Mouse (Mus musculus) small intestine, adult 2 months (tissue): ENCODE measurements around the gene Atg9b. TPM values are rescaled to one million over a fixed set of nuclear protein-coding genes. Genes with fewer than 3 reads are reported as not detected.

ENCODE experiments used
- H3K27ac ChIP-seq: fragments of 200-500 bp; 2 replicates; pipeline ENCODE4 v1.5.1; 2012; ENCODE audit warnings: low read depth, low read length, control low read depth, inconsistent platforms; ENCODE audit not compliant: insufficient read depth
- H3K27me3 ChIP-seq: fragments of 200-500 bp; 2 replicates; pipeline ENCODE4 v1.6.1; 2012; ENCODE audit warnings: mild to moderate bottlenecking, moderate library complexity, low read length, inconsistent platforms; ENCODE audit not compliant: control insufficient read depth, insufficient read depth
- H3K36me3 ChIP-seq: fragments of 200-500 bp; 2 replicates; pipeline ENCODE4 v1.6.1; 2012; ENCODE audit warnings: mild to moderate bottlenecking, low read length, control low read depth, inconsistent platforms; ENCODE audit not compliant: control insufficient read depth, insufficient read depth
- H3K4me1 ChIP-seq: fragments of 200-500 bp; 2 replicates; pipeline ENCODE4 v1.6.1; 2012; ENCODE audit warnings: low read length, inconsistent platforms, mixed read lengths; ENCODE audit not compliant: control insufficient read depth, insufficient read depth, insufficient read length
- H3K4me3 ChIP-seq: fragments of 200-500 bp; 2 replicates; pipeline ENCODE4 v1.5.1; 2012; ENCODE audit warnings: low read depth, mild to moderate bottlenecking, control low read depth, inconsistent platforms, low read length, moderate library complexity
- CTCF ChIP-seq: fragments of 200-500 bp; IDR thresholded peaks from 2 replicates; pipeline ENCODE4 v1.5.1; 2012; ENCODE audit warnings: low read depth, mild to moderate bottlenecking, control low read depth, inconsistent platforms, low read length, moderate library complexity, mixed read lengths; ENCODE audit not compliant: insufficient replicate concordance, insufficient read length; ENCODE audit errors: extremely low read depth
- POLR2A ChIP-seq: fragments of 200-500 bp; IDR thresholded peaks from 2 replicates; pipeline ENCODE4 v1.6.1; 2012; ENCODE audit warnings: low read depth, mild to moderate bottlenecking, control low read depth, inconsistent platforms, low read length, moderate library complexity
- WGBS: fragments of 180-500 bp; shearing (Covaris S2); methylation state at CpG from one replicate; pipeline ENCODE4 v1.1.7; 2018; 5-methylcytosine and 5-hydroxymethylcytosine counted together
- polyA plus RNA-seq: library from polyadenylated mRNA; depleted of rRNA; stranded (reverse); fragments of >200 nt; gene quantifications from 2 replicates; pipeline ENCODE4 v1.2.3, GENCODE M21; 2012

Gene Atg9b
- polyA plus RNA-seq, 1 experiment: 0.43 TPM

- Histone ChIP-seq H3K4me1 (peaks cover 25% of the 10 kb centered on the region), H3K27me3 (peaks cover 14% of the 10 kb centered on the region; the same call in 1 of the 2 replicates), H3K36me3 (no peaks in the 10 kb centered on the region), H3K4me3 (no peak overlapping the region), H3K27ac (no peak overlapping the region)
- 85% methylated on average over 10 of the region's 10 CpGs for WGBS
- TF ChIP-seq POLR2A: no peak
- TF ChIP-seq CTCF: no peak
Observed at GRCm38 (mm10) chr5:24385887-24386550, 5.9 kb downstream of the Atg9b start.

- peaks cover 25% of the 10 kb centered on the region for H3K4me1 ChIP-seq
- no peak overlapping the region for H3K4me3 ChIP-seq
- no peak overlapping the region for H3K27ac ChIP-seq
- WGBS: 93% methylated on average over 5 of the region's 5 CpGs
- no peaks in the 10 kb centered on the region for H3K36me3 ChIP-seq
- TF ChIP-seq POLR2A (no peak), CTCF (no peak)
- peaks cover 14% of the 10 kb centered on the region; the same call in 1 of the 2 replicates for H3K27me3 ChIP-seq
Observed at GRCm38 (mm10) chr5:24385374-24385773, 6.6 kb downstream of the Atg9b start.

- TF ChIP-seq POLR2A (no peak), CTCF (no peak)
- WGBS: 61% methylated on average over 6 of the region's 6 CpGs
Observed at GRCm38 (mm10) chr5:24384407-24384806, 7.5 kb downstream of the Atg9b start.

GRCm38 (mm10) chr5:24383026-24383859 is 8.7 kb downstream of the Atg9b start:
- no peak overlapping the region for H3K27ac ChIP-seq
- 3% methylated on average over 34 of the region's 34 CpGs for WGBS
- H3K27me3 ChIP-seq: peaks cover 12% of the 10 kb centered on the region; the same call in 1 of the 2 replicates
- peak overlapping the region; percentile 59 for H3K4me3 ChIP-seq
- TF ChIP-seq CTCF: peak; percentile 52; the same call in 1 of the 2 replicates
- no peak for TF ChIP-seq POLR2A
- peaks cover 20% of the 10 kb centered on the region for H3K4me1 ChIP-seq
- no peaks in the 10 kb centered on the region for H3K36me3 ChIP-seq

More at GRCm38 (mm10) chr5:24384407-24384806, 7.5 kb downstream of the Atg9b start:
- no peak overlapping the region for H3K27ac ChIP-seq
- no peak overlapping the region for H3K4me3 ChIP-seq
- H3K4me1 ChIP-seq: peaks cover 24% of the 10 kb centered on the region
- peaks cover 14% of the 10 kb centered on the region; the same call in 1 of the 2 replicates for H3K27me3 ChIP-seq
- H3K36me3 ChIP-seq: no peaks in the 10 kb centered on the region

DNA sequence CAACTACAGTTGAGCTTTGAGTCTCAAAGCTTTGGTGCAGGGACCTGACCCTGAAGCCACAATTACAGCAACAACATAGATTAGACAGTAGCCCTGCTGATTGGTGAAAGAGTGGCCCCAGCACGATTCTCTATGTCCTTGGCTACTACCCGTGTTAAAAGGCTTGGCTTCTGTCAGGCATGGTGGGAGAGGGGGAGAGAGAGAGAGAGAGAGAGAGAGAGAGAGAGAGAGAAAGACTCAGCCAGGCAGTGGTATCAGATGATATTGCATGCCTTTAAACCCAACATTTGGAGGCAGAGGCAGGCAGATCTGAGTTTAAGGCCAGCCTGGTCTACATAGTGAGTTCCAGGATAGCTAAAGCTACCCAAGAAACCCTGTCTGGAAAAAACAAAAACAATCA is 10.0 kb downstream of the Atg9b start:
- H3K27ac ChIP-seq: no peak overlapping the region
- TF ChIP-seq CTCF: no peak
- no peak for TF ChIP-seq POLR2A
- 49% methylated on average over 2 of the region's 2 CpGs for WGBS

DNA sequence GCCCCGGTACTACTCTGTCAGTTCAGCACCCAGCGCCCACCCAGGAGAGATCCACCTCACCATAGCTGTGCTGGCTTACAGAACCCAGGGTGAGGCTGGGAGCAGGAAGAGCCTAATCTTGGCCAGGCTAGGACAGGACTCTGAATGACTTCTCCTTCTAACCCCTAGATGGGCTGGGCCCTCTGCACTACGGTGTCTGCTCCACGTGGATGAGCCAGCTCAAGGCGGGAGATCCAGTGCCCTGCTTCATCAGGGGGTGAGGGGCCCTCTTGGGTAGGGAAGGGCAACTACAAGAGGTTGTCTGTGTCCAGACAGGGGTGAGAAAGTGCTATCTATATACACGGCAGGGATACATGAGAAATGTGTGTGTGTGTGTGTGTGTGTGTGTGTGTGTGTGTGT is 10.5 kb downstream of the Atg9b start:
- 62% methylated on average over 6 of the region's 6 CpGs for WGBS

More for the DNA sequence above, 10.0 kb downstream of the Atg9b start:
- Histone ChIP-seq H3K36me3 (no peaks in the 10 kb centered on the region), H3K4me3 (no peak overlapping the region), H3K4me1 (peaks cover 10% of the 10 kb centered on the region; the same call in 1 of the 2 replicates), H3K27me3 (peaks cover 2% of the 10 kb centered on the region; the same call in 1 of the 2 replicates)

DNA sequence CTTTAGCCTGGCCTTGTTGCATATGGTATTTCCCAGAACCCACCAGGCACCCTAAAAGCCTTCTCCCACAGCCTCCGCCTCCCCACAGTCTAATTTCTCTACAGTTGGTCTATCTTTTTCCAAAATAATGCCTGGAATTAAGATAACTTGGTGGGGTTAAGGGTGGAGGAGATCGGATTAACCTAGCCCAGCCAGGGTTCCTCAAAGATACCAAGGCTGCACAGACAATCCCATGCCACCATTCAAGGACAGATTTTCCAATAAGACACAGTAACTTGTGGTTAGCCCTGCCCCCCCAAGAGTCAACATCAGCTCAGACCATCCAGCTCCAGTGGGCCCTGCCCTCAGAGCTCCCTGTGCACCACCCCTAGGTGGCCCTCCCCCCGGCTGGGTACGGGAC is 11.4 kb downstream of the Atg9b start:
- H3K4me3 ChIP-seq: no peak overlapping the region

More for the DNA sequence above, 10.5 kb downstream of the Atg9b start:
- Histone ChIP-seq H3K36me3 (no peaks in the 10 kb centered on the region), H3K4me1 (peaks cover 10% of the 10 kb centered on the region; the same call in 1 of the 2 replicates), H3K27me3 (no peaks in the 10 kb centered on the region), H3K4me3 (no peak overlapping the region), H3K27ac (no peak overlapping the region)
- TF ChIP-seq CTCF: no peak
- TF ChIP-seq POLR2A: no peak

More for the DNA sequence above, 11.4 kb downstream of the Atg9b start:
- no peak for TF ChIP-seq POLR2A
- Histone ChIP-seq H3K4me1 (peaks cover 10% of the 10 kb centered on the region; the same call in 1 of the 2 replicates), H3K36me3 (no peaks in the 10 kb centered on the region), H3K27me3 (no peaks in the 10 kb centered on the region), H3K27ac (no peak overlapping the region)
- WGBS: 82% methylated on average over 4 of the region's 4 CpGs
